Mouse (Mus musculus) layer of hippocampus, postnatal 36 days (tissue): ENCODE data around the gene U2af1l4. TPM values are rescaled to one million over a fixed set of nuclear protein-coding genes. Genes with fewer than 3 reads are reported as not detected.

Experiments
- DNase-seq, 2 experiments: peaks; one replicate each; pipeline ENCODE4 v3.0.0; 2022
- total RNA-seq, 2 experiments: library from RNA; stranded (reverse); gene quantifications; 2 replicates each; pipeline ENCODE4 v1.2.3; 2021

U2af1l4 gene
- total RNA-seq: 10 to 100 TPM; 69.0 to 72.2 TPM

DNA sequence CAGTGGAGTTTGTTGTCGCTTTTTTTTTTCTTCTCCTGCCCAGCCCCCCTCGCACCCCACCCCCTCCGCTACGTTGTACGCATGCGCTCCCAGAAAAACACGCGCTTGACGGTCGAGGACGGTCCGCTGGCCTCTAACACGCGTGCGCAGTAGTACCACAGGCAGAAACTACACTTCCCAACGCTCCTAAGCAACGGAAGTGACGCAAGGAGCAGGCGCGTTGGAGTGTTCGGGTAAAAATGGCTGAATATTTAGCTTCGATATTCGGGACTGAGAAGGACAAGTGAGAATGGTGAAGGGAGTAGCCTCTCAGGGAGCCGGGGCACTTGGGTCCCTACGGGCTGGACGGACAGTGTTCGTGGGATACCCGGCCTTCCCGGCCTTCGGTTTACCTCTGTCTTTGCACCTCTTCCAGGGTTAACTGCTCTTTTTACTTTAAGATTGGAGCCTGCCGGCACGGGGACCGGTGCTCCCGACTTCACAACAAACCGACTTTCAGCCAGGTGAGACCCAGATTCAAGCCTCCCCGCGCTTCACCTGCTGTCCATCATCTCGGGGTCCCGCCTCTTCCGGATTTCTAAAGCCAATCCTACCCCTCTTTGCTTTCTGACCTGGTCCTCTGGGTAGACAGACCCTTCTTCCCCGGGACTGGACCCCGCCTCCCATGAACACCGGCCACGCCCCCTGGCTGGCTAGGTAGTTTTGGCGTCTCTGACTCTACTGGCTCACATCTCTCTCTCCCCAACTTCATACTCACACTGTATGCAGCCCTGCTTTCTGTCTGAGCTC is at the start of gene U2af1l4, which contains the start of the genes Gm49396 and Psenen:
Gene U2af1l4, plus strand, starts transcription at position 185 of the 789 bp plus-strand sequence.
Gene Gm49396, plus strand, starts transcription at position 228 of the 789 bp plus-strand sequence.
Gene Psenen, minus strand, starts transcription at position 511 of the 789 bp plus-strand sequence.
- peak; percentile 92 to 94 for DNase-seq

- DNase-seq: no peak
Observed at GRCm38 (mm10) chr7:30515003-30515760, 47.9 kb upstream of the U2af1l4 start.

DNA sequence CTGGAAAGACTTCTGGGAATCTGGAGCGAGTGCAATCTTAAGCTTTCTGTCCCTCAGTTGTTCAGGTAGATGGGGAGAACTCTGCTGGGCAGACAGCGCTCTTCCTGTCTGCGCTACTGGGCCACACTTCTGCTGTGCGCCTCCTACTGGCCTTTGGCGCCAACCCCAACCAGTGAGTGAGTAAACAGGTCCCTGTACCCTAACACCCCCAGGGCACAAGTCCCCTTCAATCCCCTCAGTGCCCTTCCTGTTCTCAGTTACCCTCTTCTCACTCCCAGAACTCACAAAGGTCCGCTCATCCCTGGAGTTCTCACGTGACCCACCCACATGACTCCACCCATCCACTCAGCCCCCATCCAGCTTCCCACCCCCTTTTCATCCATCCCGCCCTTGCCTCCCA is 44.8 kb upstream of the U2af1l4 start:
- DNase-seq: no peak

GRCm38 (mm10) chr7:30520396-30520795 is 42.7 kb upstream of the U2af1l4 start:
- DNase-seq: no peak

DNA sequence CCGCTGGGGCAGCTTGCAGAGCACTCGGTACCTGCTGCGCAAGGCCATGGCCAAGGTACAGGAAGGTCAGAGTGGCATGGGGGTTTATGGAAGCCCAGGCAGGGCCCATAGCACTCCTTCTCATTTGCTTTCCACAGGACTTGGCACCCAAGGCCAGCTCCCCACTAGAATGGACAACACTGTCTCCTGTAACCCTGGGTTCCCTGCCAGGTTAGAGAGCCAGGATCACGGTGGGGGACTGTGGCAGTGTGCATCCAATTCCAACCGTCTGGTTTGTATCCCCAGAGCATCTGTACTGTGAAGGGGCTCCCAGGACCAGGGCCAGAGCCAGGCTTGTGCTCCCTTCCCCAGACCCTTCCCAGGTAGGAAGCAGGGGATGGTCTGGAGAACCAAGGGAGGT is 42.2 kb upstream of the U2af1l4 start:
- DNase-seq: no peak

GRCm38 (mm10) chr7:30522871-30523270 is 40.2 kb upstream of the U2af1l4 start:
- DNase-seq: no peak

- DNase-seq: no peak
Observed at GRCm38 (mm10) chr7:30524487-30524886, 38.6 kb upstream of the U2af1l4 start.

DNA sequence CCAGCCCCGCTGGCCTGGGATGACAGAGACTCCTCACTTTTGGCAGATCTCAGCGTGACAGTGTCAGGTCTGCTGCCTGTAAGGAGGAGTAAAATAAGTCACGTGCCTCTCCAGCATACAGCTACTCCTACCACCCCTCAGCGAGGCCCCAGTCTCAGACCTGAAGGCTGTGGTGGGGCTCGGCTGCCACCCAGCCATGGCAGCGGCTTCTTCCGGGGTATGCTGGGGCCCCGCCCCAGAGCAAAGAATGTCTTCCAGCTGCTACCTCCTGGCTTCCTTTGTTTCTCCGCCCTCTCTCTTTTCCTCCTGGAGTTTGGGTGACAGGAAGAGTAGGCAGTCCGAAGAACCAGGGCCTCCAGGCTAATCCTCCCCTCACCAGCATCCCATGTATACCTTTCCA is 37.1 kb upstream of the U2af1l4 start:
- no peak for DNase-seq

- no peak for DNase-seq
Observed at GRCm38 (mm10) chr7:30526399-30526798, 36.7 kb upstream of the U2af1l4 start.

- no peak for DNase-seq
Observed at GRCm38 (mm10) chr7:30526981-30527380, 36.1 kb upstream of the U2af1l4 start.

- DNase-seq: no peak
Observed at GRCm38 (mm10) chr7:30531291-30531815, 31.7 kb upstream of the U2af1l4 start.

- peak in 1 of 2 experiments; percentile 33 for DNase-seq
Observed at GRCm38 (mm10) chr7:30532931-30533330, 30.2 kb upstream of the U2af1l4 start.

DNA sequence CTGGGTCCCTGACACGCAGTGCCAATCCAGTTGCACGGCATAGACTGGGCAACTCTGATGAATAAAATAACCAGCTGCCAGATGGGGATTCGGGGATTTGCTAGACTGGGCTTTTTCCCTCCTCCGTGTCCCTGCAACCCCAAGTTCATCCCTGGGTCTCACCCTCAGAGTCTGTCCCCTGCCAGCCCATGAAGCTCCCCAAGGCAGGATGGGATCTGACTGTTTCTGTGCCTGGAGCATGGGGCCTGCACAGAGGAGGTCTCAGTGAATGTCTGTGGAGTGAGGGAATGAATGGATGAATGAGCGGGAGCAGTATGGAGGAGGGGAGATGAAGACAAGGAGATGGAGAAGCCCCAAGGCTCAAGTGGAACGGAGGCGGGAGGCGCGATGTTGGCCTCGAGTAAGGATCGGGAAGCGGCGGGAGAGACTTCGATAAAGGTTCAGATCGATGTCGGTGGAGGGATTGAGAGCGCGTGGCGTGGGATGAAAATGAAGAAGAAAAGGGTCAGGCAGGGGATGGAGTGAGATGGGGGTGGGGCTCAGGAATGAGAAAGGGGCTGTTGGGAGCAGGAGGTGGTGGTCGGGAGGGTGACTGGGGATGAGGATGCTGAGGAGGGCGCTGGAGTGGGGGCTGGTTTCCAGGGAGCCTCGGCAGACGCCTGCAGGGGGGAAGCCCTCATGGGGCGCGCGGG is 29.0 kb upstream of the U2af1l4 start:
- DNase-seq: no peak

DNA sequence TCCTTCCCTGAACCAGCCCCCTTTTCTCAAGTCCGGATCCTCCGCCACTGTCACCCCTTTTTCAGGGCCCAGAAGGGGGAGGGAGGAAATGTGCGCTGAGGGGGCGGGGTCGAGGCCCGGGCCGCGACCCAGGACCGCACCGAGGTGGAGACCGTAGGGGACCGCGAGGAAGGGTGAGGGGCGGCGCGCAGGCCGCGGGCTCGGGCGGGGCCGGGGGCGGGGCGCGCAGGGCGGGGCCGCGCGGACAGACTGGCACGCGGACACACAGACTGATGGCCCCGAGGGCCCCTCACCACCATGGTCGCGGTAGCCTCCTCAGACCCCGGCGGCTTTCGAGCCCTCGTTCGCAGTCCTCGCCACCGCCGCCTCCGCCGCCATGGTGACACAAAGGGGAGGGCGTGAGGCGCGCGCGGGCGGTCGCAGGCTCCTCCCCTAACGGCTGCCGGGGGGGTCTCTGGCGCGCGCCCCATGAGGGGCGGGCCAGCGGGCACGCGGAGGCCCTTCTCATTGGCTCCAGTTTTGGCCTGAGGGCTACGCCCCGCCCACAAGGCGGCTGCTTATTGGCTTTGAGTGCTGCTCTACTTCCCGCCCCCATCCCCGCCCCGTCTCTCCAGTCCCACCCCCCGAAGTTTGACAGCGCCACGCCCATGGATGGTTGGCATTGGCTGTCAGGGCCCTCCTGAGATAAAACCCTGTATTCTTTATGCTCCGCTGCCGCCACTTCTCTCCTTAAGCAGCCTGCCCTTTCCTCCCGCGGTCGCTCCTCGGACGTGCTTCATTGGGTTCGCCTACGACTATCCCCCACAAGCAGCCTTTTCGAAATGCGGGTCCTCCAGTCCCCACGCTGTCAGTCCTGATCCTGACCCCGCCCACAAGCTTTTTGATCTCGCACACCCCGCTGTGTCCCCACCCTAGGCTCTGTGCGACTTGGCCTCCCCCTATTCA is 28.2 kb upstream of the U2af1l4 start, which contains the start of gene Arhgap33:
Gene Arhgap33, minus strand, starts transcription at position 428 of the 945 bp plus-strand sequence.
- peak; percentile 95 for DNase-seq

- no peak for DNase-seq
Observed at GRCm38 (mm10) chr7:30540572-30540971, 22.5 kb upstream of the U2af1l4 start.

- DNase-seq: no peak
Observed at GRCm38 (mm10) chr7:30544327-30544726, 18.8 kb upstream of the U2af1l4 start.

DNA sequence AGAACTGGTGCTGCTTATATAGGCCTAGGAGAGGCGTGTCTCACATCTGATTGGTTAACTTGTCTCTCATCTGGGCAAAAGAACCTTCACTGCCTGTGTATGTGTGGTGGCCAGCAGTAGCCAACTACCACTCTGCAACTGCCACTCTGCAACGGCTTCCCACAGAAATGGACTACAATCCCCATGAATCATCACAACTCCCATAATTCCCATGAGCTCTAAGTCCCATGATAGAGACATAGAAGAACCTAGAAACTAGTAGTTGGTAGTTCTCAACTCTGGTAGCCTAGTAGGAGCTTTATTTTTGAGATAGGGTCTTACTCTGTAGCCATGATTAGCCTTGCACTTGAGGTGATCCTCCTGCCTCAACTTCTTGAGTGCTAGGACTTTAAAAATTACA is 13.2 kb upstream of the U2af1l4 start:
- no peak for DNase-seq

DNA sequence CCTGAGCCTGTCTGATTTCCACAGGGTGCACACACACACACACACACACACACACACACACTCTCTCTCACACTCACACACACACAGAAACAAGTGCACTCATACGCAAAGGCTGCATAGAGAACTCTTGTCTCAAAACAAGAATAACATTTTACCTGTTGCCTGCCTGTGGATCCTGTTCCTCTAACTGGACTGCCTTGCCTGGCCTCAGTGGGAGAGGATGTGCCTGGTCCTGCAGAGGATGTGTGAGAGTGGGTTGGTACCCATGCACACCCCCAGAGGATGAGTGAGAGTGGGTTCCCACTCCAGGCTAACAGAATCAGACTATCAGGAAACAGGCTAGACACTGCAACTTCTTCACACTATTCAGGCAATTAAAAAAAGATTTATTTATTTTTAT is 12.5 kb upstream of the U2af1l4 start:
- no peak for DNase-seq

DNA sequence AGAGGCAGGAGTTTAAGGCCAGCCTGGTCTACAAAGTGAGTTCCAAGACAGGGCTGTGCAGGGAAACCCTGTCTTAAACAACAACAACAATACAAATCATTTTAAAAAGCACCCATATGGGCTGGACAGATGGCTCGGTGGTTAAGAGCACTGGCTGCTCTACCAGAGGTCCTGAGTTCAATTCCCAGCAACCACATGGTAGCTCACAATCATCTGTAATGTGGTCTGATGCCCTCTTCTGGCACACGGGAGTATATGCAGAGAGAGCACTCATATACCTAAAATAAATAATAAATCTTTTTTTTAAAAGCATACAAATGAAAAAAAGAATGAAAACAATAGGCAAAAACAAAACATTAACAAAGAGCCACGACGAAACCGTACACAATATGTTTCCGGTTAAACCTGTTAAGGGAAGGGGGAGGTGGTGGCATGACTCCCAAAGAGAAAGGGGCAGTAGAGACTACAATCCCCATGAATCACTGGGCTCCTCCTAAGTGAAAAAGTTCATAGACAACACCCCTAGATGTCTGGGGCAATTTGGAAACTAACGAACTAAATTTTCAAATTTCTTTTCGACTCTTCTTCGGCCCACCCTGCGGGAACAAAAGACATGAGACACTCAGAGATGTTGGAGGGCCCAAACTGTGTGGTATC is 11.5 kb upstream of the U2af1l4 start:
- peak in 1 of 2 experiments; percentile 29 for DNase-seq

DNA sequence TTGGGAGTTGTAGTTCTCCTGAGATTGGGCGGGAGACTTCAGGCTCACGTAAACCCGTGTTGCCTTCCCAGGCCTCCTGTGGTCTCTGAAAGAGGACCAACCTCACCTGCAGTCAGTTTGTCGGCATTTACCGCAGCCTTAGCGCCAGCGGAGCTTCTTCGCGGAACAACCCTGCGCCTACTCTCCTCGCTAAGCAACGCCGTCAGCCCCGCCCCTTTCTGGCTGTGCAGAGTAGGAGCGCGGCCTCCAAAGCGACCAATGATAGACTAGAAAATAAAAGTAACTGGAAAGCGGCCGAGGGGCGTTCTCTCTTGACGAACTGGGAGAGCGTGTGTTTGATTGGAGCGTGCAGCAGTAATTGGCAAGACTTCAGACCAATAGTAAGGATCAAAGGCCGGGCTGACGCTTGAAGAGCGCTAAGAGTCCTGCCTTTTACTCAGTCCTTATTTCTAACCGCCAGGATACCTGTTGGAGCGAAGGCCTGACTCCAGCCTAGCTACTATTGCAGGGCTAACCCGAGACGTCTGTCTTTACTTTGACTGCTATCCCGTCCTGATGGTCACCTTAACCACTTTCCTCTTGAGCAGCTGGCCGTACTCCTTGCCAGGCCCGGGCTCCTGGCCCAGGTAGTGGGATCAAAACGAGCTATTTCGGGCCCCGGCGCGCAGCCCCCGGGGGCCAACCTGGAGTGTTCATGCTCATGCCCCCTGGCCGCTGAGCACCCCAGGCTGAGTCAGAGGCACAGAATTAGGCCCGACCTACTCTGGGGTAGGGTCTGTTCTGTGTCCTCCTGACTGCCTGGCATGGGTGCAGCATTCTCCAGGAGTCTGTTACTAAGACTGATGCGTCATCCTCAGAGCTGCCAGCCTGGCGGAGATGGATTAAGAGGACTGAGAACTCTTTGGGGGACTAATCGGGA is 10.7 kb upstream of the U2af1l4 start, which contains the start of the genes Hspb6 and Proser3:
Gene Hspb6, plus strand, starts transcription at position 77 of the 919 bp plus-strand sequence.
Gene Proser3, minus strand, starts transcription at position 198 of the 919 bp plus-strand sequence.
- DNase-seq: peak; percentile 95
